Mouse (Mus musculus) heart, embryonic 11.5 days (tissue): ENCODE data around the gene Gm17324. TPM values are rescaled to one million over a fixed set of nuclear protein-coding genes. Genes with fewer than 3 reads are reported as not detected.

Source experiments
- ATAC-seq: fragments of 200-750 bp; cut with Nextera tagmentation; replicated peaks from 2 replicates; pipeline ENCODE4 v1.8.0; 2017; ENCODE audit warnings: moderate library complexity; ENCODE audit not compliant: insufficient number of reproducible peaks, low FRiP score, low TSS enrichment
- H3K27ac ChIP-seq: fragments of 300-500 bp; sonication (generic); 2 replicates; pipeline ENCODE4 v1.5.1; 2014; ENCODE audit warnings: mild to moderate bottlenecking, low read depth, low read length
- H3K27me3 ChIP-seq: fragments of 300-500 bp; sonication (generic); 2 replicates; pipeline ENCODE4 v1.6.1; 2014; ENCODE audit warnings: mild to moderate bottlenecking, low read length, mixed read lengths; ENCODE audit not compliant: control insufficient read depth, insufficient read depth
- H3K36me3 ChIP-seq: fragments of 300-500 bp; sonication (generic); 2 replicates; pipeline ENCODE4 v1.6.1; 2014; ENCODE audit warnings: mild to moderate bottlenecking, low read length, moderate library complexity, mixed read lengths; ENCODE audit not compliant: control insufficient read depth, insufficient read depth
- H3K4me1 ChIP-seq: fragments of 300-500 bp; sonication (generic); 2 replicates; pipeline ENCODE4 v1.6.1; 2014; ENCODE audit warnings: low read length; ENCODE audit not compliant: control insufficient read depth, insufficient read depth
- H3K4me2 ChIP-seq: fragments of 300-500 bp; sonication (generic); 2 replicates; pipeline ENCODE4 v1.6.1; 2014; ENCODE audit warnings: mild to moderate bottlenecking, moderate library complexity
- H3K4me3 ChIP-seq: fragments of 300-500 bp; sonication (generic); 2 replicates; pipeline ENCODE4 v1.5.1; 2014; ENCODE audit warnings: low read depth, low read length
- H3K9ac ChIP-seq: fragments of 300-500 bp; sonication (generic); 2 replicates; pipeline ENCODE4 v1.6.1; 2014; ENCODE audit warnings: mild to moderate bottlenecking, low read depth, low read length, moderate library complexity
- H3K9me3 ChIP-seq: fragments of 300-500 bp; sonication (generic); replicated peaks from 2 replicates; pipeline ENCODE4 v1.6.1; 2016; ENCODE audit warnings: low read length; ENCODE audit not compliant: control insufficient read depth
- WGBS: fragments of 180-500 bp; shearing (Covaris S2); extraction: QIAGEN DNeasy Blood & Tissue Kit; methylation state at CpG from one replicate; pipeline ENCODE4 v1.1.7; 2014; ENCODE audit not compliant: insufficient replicate concordance; 5-methylcytosine and 5-hydroxymethylcytosine counted together
- polyA plus RNA-seq: library from polyadenylated mRNA; unstranded; fragments of >200 nt; fragmentation: Nextera tagmentation; extraction: Ambion mirVana; gene quantifications from 2 replicates; pipeline ENCODE4 v1.2.1, GENCODE M21; 2014

Gene Gm17324
- polyA plus RNA-seq, 1 experiment from 2014 or later, result 0.46 TPM

DNA sequence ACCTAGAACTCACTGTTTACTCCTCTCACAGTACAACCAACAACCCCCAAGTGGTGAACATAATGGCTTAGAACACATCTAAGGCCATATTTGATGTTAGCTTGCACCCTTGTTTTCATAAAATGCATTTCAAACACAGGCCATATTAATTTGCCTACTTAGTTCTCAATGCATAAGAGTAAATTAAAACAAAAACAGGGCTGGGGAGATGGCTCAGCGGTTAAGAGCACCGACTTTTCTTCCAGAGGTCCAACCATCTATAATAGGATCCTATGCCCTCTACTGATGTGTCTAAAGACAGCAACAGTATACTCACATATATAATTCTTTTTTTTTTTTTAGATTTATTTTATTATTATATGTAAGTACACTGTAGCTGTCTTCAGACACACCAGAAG lies 26.8 kb upstream of the Gm17324 start:
- Histone ChIP-seq H3K4me2 (no peak overlapping the region), H3K27ac (no peak overlapping the region), H3K9me3 (no peaks in the 10 kb centered on the region), H3K36me3 (peaks cover 31% of the 10 kb centered on the region), H3K27me3 (no peaks in the 10 kb centered on the region), H3K9ac (no peak overlapping the region), H3K4me1 (no peaks in the 10 kb centered on the region), H3K4me3 (no peak overlapping the region)
- 84% methylated on average over 2 of the region's 2 CpGs for WGBS
- no peak for ATAC-seq

DNA sequence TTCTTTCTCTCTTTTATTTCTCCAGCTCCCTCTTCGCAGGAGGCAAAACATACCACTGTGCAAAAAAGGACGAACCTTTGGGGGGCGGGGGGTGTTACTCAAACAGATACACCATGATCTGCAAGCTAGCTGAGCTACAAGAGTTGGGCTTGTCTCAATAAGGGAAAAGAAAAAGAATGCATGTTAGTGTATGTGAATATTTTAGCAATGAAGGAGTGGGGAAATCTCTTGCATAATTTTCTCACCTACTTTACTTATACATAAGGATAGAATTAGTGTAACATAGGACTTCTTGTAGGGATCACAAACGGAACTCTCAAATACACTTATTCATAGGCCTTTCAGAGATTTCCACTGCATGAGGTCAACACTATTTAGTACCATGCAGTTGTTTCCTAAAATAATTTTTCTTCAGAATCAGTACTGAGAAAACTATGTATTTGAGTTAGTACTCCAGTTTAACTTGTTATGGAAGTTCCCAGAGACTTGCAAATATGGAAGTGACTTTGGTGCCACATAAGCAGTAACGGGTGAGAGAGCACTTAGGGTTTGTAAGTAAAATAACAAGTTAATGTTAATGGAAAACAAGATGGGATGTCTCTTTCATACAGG lies 26.3 kb upstream of the Gm17324 start:
- ATAC-seq, result no peak
- H3K27me3 ChIP-seq, result no peaks in the 10 kb centered on the region

DNA sequence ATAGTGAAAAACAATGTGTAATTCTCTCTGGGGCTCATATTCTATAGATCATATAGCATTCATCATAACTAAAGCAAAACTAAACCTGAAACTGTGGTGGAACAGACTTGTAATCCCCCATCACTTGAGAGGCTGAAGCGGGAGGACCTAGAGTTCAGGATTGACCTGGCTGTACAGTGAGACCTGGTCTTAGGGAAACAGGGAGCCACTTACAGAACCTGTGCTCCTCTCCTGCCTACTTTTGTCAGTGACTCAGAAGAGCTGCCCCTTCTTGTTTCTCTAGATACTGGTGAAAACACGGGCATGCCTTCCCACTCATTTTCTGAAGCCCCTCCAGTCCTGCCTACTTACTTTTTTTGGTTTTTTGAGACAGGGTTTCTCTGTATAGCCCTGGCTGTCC lies 25.7 kb upstream of the Gm17324 start:
- H3K4me3 ChIP-seq, result no peak overlapping the region
- no peaks in the 10 kb centered on the region for H3K27me3 ChIP-seq
- H3K9me3 ChIP-seq, result no peaks in the 10 kb centered on the region
- no peak for ATAC-seq
- no peak overlapping the region for H3K9ac ChIP-seq
- peaks cover 27% of the 10 kb centered on the region for H3K36me3 ChIP-seq
- WGBS, result 80% methylated on average over 2 of the region's 2 CpGs
- no peaks in the 10 kb centered on the region for H3K4me1 ChIP-seq
- H3K4me2 ChIP-seq, result no peak overlapping the region
- H3K27ac ChIP-seq, result no peak overlapping the region

More for the DNA sequence above, 26.3 kb upstream of the Gm17324 start:
- Histone ChIP-seq H3K4me1 (no peaks in the 10 kb centered on the region), H3K36me3 (peaks cover 29% of the 10 kb centered on the region), H3K9ac (no peak overlapping the region), H3K4me3 (no peak overlapping the region), H3K9me3 (no peaks in the 10 kb centered on the region), H3K27ac (no peak overlapping the region), H3K4me2 (no peak overlapping the region)
- 84% methylated on average over 5 of the region's 5 CpGs for WGBS

DNA sequence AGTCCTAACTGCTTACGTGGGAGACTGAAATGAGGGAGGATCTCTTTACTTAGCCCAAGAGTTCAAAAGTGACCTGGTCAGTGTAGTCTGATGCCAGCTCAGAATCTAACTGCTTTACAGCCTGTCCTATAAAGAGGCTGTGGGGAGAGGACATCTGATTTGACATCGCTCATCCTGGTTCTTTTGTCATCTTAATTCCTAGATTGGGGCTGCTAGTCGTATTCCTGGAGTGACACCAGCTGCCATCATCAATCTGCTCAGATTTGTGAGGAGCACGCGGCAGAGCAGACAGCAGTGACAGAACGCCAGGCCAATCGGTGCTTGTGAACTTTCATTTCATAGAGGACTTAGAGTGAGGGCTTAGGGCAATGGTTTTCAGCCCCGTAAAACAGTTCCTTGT lies 25.0 kb upstream of the Gm17324 start:
- Histone ChIP-seq H3K36me3 (peaks cover 27% of the 10 kb centered on the region), H3K4me2 (no peak overlapping the region), H3K9ac (no peak overlapping the region), H3K27ac (no peak overlapping the region), H3K4me3 (no peak overlapping the region), H3K4me1 (no peaks in the 10 kb centered on the region), H3K9me3 (no peaks in the 10 kb centered on the region), H3K27me3 (no peaks in the 10 kb centered on the region)
- WGBS, result 84% methylated on average over 8 of the region's 8 CpGs
- ATAC-seq, result no peak

DNA sequence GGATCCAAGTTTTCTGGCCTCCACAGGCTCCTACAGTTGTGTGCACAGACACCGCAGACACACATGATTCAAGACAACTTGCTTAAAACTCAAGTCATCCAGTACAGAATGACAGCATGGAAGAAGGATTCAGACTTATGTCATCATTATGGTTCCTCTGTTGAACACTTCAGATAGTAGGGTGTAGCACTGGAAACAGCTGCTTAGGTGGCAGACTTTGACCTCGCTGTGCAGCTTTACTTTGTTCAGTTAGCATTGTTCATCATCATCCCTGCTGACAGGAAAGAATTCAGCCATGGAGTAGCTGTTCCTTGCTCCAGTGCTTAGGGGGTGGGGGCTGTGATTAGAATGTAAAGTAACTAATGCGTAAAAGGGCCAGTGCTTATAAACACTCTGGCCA lies 17.1 kb upstream of the Gm17324 start:
- peaks cover 40% of the 10 kb centered on the region for H3K36me3 ChIP-seq

DNA sequence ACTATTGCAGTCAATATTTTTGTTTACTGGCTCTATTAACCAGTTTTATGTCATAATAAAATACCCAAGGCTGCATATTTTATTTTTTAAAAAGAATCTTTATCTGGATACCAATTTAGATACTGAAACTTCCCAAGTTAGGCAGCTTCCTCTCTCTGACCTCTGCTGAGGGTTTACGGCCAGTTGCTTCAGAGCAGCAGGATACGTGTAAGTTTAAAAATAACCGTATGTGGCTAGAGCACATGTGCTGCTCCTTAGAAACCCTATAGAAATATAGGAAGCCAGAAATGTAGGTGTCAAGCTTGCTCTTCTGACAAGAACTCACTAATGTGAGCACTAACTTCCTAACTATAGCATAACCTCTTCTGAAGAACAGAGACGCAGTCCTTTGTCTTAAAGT lies 14.8 kb upstream of the Gm17324 start:
- 81% methylated on average over 4 of the region's 4 CpGs for WGBS
- Histone ChIP-seq H3K27ac (no peak overlapping the region), H3K9me3 (no peaks in the 10 kb centered on the region), H3K4me2 (no peak overlapping the region), H3K4me3 (no peak overlapping the region), H3K9ac (no peak overlapping the region), H3K27me3 (no peaks in the 10 kb centered on the region), H3K4me1 (no peaks in the 10 kb centered on the region), H3K36me3 (peaks cover 39% of the 10 kb centered on the region)
- no peak for ATAC-seq

More for the DNA sequence above, 17.1 kb upstream of the Gm17324 start:
- H3K9me3 ChIP-seq, result no peaks in the 10 kb centered on the region
- 86% methylated on average over 3 of the region's 3 CpGs for WGBS
- H3K4me3 ChIP-seq, result no peak overlapping the region
- H3K9ac ChIP-seq, result no peak overlapping the region
- no peak overlapping the region for H3K27ac ChIP-seq
- no peaks in the 10 kb centered on the region for H3K27me3 ChIP-seq
- H3K4me1 ChIP-seq, result no peaks in the 10 kb centered on the region
- no peak for ATAC-seq
- no peak overlapping the region for H3K4me2 ChIP-seq

DNA sequence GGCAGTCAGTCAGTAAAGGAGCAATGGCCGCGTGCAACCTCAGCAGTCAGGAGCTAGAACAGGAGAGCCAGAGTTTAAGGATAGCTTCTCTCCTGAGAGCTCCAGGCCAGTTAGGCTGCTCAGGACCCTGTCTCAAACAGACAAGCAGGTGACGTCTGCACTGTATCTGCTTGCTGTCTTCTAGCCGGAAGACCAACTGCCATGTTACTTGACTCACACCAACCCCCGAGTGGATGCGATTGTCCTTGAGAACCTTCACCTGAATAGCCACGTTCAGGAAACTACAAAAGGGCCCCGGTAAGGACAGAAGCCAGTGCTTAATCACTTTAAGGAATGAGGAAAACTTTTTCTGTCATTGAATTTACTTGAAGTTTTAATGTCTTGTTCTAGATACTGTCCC lies 8.4 kb upstream of the Gm17324 start:
- Histone ChIP-seq H3K4me2 (no peak overlapping the region), H3K27ac (no peak overlapping the region), H3K9ac (no peak overlapping the region), H3K9me3 (no peaks in the 10 kb centered on the region), H3K4me3 (no peak overlapping the region), H3K27me3 (no peaks in the 10 kb centered on the region), H3K4me1 (no peaks in the 10 kb centered on the region), H3K36me3 (peaks cover 36% of the 10 kb centered on the region)
- ATAC-seq, result no peak
- 82% methylated on average over 8 of the region's 8 CpGs for WGBS

DNA sequence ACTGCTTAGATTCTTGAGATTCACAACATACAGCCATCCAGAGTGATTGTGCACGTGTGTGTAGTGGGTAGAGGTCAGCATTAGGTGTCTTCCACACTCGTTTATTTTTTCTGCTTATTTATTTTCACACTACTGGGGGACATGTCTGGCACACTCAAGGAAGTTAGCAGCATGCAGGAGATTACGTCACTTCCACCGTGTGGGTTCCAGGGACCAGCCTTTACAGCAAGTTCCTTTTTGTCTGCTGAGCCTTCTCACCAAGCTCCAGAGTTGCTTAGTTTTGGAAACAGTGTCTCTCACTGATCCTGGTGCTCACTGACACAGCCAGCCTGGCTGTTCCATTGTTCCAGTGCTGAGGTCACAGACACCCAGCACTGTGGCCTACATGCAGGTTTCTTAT lies 2.8 kb upstream of the Gm17324 start:
- 74% methylated on average over 4 of the region's 4 CpGs for WGBS
- ATAC-seq, result no peak
- Histone ChIP-seq H3K4me3 (no peak overlapping the region), H3K4me2 (no peak overlapping the region), H3K36me3 (peaks cover 11% of the 10 kb centered on the region), H3K4me1 (peaks cover 6% of the 10 kb centered on the region; the same call in 1 of the 2 replicates), H3K9me3 (no peaks in the 10 kb centered on the region), H3K27ac (no peak overlapping the region), H3K9ac (no peak overlapping the region), H3K27me3 (0 out of 2 replicates have a peak, but pooled peaks cover 4% of the 10 kb centered on the region)

DNA sequence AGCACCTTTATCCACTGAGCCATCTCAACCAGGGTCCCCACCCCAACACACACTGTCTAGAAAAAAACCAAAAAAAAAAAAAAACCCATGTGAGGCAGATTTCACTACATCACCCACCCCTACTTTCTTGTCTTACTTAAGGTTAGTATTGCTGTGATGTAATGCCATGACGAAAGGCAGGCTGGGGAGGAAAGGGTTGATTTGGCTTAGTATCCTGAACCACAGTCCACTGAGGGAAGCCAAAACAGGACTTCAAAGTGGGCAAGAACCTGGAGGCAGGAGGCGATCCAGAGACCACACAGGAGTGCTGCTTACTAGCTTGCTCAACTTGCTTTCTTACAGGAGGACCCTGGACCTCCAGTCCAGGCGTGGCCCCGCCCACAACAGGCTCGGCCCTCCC lies 1.8 kb upstream of the Gm17324 start:
- WGBS, result 74% methylated on average over 5 of the region's 5 CpGs
- no peaks in the 10 kb centered on the region for H3K9me3 ChIP-seq
- ATAC-seq, result no peak
- no peak overlapping the region for H3K4me2 ChIP-seq
- H3K4me3 ChIP-seq, result no peak overlapping the region
- H3K27ac ChIP-seq, result no peak overlapping the region
- peaks cover 11% of the 10 kb centered on the region; the same call in 1 of the 2 replicates for H3K27me3 ChIP-seq
- H3K36me3 ChIP-seq, result peaks cover 11% of the 10 kb centered on the region
- no peak overlapping the region for H3K9ac ChIP-seq
- peaks cover 6% of the 10 kb centered on the region; the same call in 1 of the 2 replicates for H3K4me1 ChIP-seq
